ENCODE assay signal across 8 mouse cellular contexts in the genomic region with DNA sequence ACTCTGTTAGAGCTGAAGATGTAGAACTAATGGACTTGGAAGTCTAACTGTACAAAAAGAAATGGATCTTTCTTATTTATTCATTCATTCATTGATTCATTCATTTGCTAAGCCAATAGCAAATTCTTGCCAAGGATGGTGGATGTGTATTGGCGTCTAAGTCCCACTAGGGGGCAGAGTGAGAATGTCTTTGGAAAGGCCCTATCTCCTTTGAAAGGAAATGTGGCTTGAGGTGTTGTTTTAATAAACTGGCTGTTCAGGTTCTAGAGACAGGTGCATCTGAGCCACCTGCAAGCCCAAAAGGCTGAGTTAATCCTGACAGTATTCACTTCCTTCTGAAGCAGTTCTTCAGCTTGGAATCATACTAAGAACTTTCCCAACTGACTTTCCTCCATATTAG. TPM values are rescaled to one million over a fixed set of nuclear protein-coding genes. Genes with fewer than 3 reads are reported as not detected.
DNase-seq lines count a peak whose midpoint lies in the region; ATAC-seq and TF ChIP-seq lines count a peak whose summit lies in the region.

No protein-coding gene starts in this region.

- no peak overlapping the region for H3K27ac ChIP-seq in gastrocnemius, adult 2 months
- H3K27ac ChIP-seq in neural tube, embryonic 11.5 days (ENCODE audit: low read depth, low read length), result no peak overlapping the region
- no peak overlapping the region for H3K27ac ChIP-seq in neural tube, embryonic 15.5 days (replicated peaks)
- no peak overlapping the region for H3K27ac ChIP-seq in forebrain, embryonic 13.5 days

- DNase-seq in gastrocnemius, adult 2 months, result peak; percentile 36
- no peak for DNase-seq in gastrocnemius, postnatal 14 days
- DNase-seq in neural tube, embryonic 11.5 days (ENCODE audit: low spot score), result peak; percentile 41
- DNase-seq in adrenal gland, postnatal 36 days, result peak; percentile 31 to 44
- DNase-seq in gonadal fat pad, adult 2 months (ENCODE audit: low read depth), result peak; percentile 69
- peak; percentile 52 for DNase-seq in lung, postnatal 14 days

- no peak overlapping the region for H3K4me2 ChIP-seq in neural tube, embryonic 11.5 days (ENCODE audit: low read depth)
- H3K4me2 ChIP-seq in neural tube, embryonic 15.5 days, result no peak overlapping the region
- no peak overlapping the region for H3K4me2 ChIP-seq in forebrain, embryonic 13.5 days

- 3% methylated on average over 1 of the region's 1 CpGs for WGBS in neural tube, embryonic 11.5 days
- 0% methylated on average over 1 of the region's 1 CpGs for WGBS in neural tube, embryonic 15.5 days
- 0% methylated on average over 1 of the region's 1 CpGs for WGBS in forebrain, embryonic 13.5 days

- H3K9ac ChIP-seq in neural tube, embryonic 11.5 days (ENCODE audit: low read length), result no peak overlapping the region
- no peak overlapping the region for H3K9ac ChIP-seq in neural tube, embryonic 15.5 days (replicated peaks)
- no peak overlapping the region for H3K9ac ChIP-seq in forebrain, embryonic 13.5 days

- peaks cover 3% of the 10 kb centered on the region; the same call in 1 of the 2 replicates for H3K4me1 ChIP-seq in neural tube, embryonic 11.5 days (ENCODE audit: control insufficient read depth, insufficient read depth, low read length)
- peaks cover 6% of the 10 kb centered on the region for H3K4me1 ChIP-seq in neural tube, embryonic 15.5 days
- 0 out of 2 replicates have a peak, but pooled peaks cover under 1% of the 10 kb centered on the region for H3K4me1 ChIP-seq in forebrain, embryonic 13.5 days

- no peaks in the 10 kb centered on the region for H3K36me3 ChIP-seq in neural tube, embryonic 11.5 days (ENCODE audit: control insufficient read depth, insufficient read depth, low read length)
- no peaks in the 10 kb centered on the region; the same call in 1 of the 2 replicates for H3K36me3 ChIP-seq in neural tube, embryonic 15.5 days
- H3K36me3 ChIP-seq in forebrain, embryonic 13.5 days (ENCODE audit: poor library complexity, severe bottlenecking), result no peaks in the 10 kb centered on the region

- H3K27me3 ChIP-seq in neural tube, embryonic 11.5 days (ENCODE audit: control insufficient read depth, insufficient read depth, low read length), result no peaks in the 10 kb centered on the region; the same call in 1 of the 2 replicates
- H3K27me3 ChIP-seq in neural tube, embryonic 15.5 days (replicated peaks), result no peaks in the 10 kb centered on the region
- peaks cover 10% of the 10 kb centered on the region; the same call in 1 of the 2 replicates for H3K27me3 ChIP-seq in forebrain, embryonic 13.5 days

- peak; percentile 92 for TF ChIP-seq CTCF in gastrocnemius, adult 2 months (IDR thresholded peaks at IDR 0.05)

- H3K4me3 ChIP-seq in gastrocnemius, adult 2 months, result no peak overlapping the region
- no peak overlapping the region for H3K4me3 ChIP-seq in neural tube, embryonic 11.5 days (ENCODE audit: low read depth, low read length)
- H3K4me3 ChIP-seq in neural tube, embryonic 15.5 days (replicated peaks), result no peak overlapping the region
- no peak overlapping the region for H3K4me3 ChIP-seq in forebrain, embryonic 13.5 days

- H3K9me3 ChIP-seq in neural tube, embryonic 11.5 days (ENCODE audit: control insufficient read depth, low read length), result no peaks in the 10 kb centered on the region
- H3K9me3 ChIP-seq in neural tube, embryonic 15.5 days (replicated peaks), result no peaks in the 10 kb centered on the region
- H3K9me3 ChIP-seq in forebrain, embryonic 13.5 days (replicated peaks), result no peaks in the 10 kb centered on the region

- no peak for ATAC-seq in neural tube, embryonic 11.5 days (ENCODE audit: insufficient read depth, low FRiP score, low TSS enrichment)
- no peak for ATAC-seq in neural tube, embryonic 15.5 days (ENCODE audit: low FRiP score)
- ATAC-seq in forebrain, embryonic 13.5 days, result no peak

- intact Hi-C loops in gastrocnemius, adult 2 months (cut with DNase I), result loop anchor here (2.0 to 5.0 kb wide), 2 partner anchors 45 to 112 kb away; no protein-coding TSS in a partner anchor
- intact Hi-C loops in gastrocnemius, postnatal 14 days (cut with DNase I; ENCODE audit: low total_unique reads), result loop anchor here (5.0 kb wide), 1 partner anchor 47 kb away; no protein-coding TSS in a partner anchor

RNA-seq across cellular contexts. Expression of gene P4ha3, which starts 5.5 kb away (rescaled TPM):
- total RNA-seq in gastrocnemius, adult 2 months (2021), result under 1 TPM in 1 of 2 experiments, not detected in 1; 0.20 TPM
- total RNA-seq in gastrocnemius, postnatal 14 days (2021), result 1 to 10 TPM; 1.5 to 2.5 TPM
- 4.9 and 6.1 TPM in 2 replicates for polyA plus RNA-seq in neural tube, embryonic 11.5 days (2014; fragmentation: Nextera tagmentation; extraction: Ambion mirVana)
- 9.4 and 14.7 TPM in 2 replicates for polyA plus RNA-seq in neural tube, embryonic 15.5 days (2015; fragmentation: Nextera tagmentation; extraction: Ambion mirVana)
- 1 to 10 TPM; 1.2 to 1.4 TPM for total RNA-seq in adrenal gland, postnatal 36 days (2021)
- polyA plus RNA-seq in gonadal fat pad, adult 2 months (2012; rRNA removed), result 0.11 and 0.15 TPM in 2 replicates
- polyA plus RNA-seq in forebrain, embryonic 13.5 days (2015; fragmentation: Nextera tagmentation; extraction: Ambion mirVana), result 1.0 and 1.5 TPM in 2 replicates

RNA-seq across cellular contexts. Expression of gene Pgm2l1, which starts 52.6 kb away (rescaled TPM):
- 10 to 100 TPM; 16.0 to 19.3 TPM for total RNA-seq in gastrocnemius, adult 2 months (2021)
- 10 to 100 TPM; 12.2 to 12.3 TPM for total RNA-seq in gastrocnemius, postnatal 14 days (2021)
- 8.9 and 10.4 TPM in 2 replicates for polyA plus RNA-seq in neural tube, embryonic 11.5 days (2014; fragmentation: Nextera tagmentation; extraction: Ambion mirVana)
- 24.2 and 26.1 TPM in 2 replicates for polyA plus RNA-seq in neural tube, embryonic 15.5 days (2015; fragmentation: Nextera tagmentation; extraction: Ambion mirVana)
- total RNA-seq in adrenal gland, postnatal 36 days (2021), result 1 to 10 TPM; 5.7 to 8.9 TPM
- polyA plus RNA-seq in gonadal fat pad, adult 2 months (2012; rRNA removed), result 2.8 and 4.9 TPM in 2 replicates
- 9.5 and 10.3 TPM in 2 replicates for polyA plus RNA-seq in forebrain, embryonic 13.5 days (2015; fragmentation: Nextera tagmentation; extraction: Ambion mirVana)
